Mouse (Mus musculus) lung, embryonic 14.5 days (tissue): Measurements from ENCODE around the gene Nhp2. TPM values are rescaled to one million over a fixed set of nuclear protein-coding genes. Genes with fewer than 3 reads are reported as not detected.
"Not testable (repeated sequence)": the region's sequence is repeated elsewhere in the genome, so short reads cannot be mapped to it uniquely, and the experiment has no call there.

Source experiments
- ATAC-seq: fragments of 200-750 bp; cut with Nextera tagmentation; 2 replicates; pipeline ENCODE4 v1.8.0; 2017; ENCODE audit warnings: mild to moderate bottlenecking, moderate TSS enrichment, moderate library complexity; ENCODE audit not compliant: insufficient read depth
- DNase-seq: peaks from one replicate; pipeline ENCODE4 v3.0.0-alpha.2; 2015
- H3K27ac ChIP-seq: fragments of 300-500 bp; sonication (generic); 2 replicates; pipeline ENCODE4 v1.5.1; 2014; ENCODE audit warnings: low read depth, mild to moderate bottlenecking, moderate library complexity
- H3K27me3 ChIP-seq: fragments of 300-500 bp; sonication (generic); 2 replicates; pipeline ENCODE4 v1.6.1; 2014; ENCODE audit warnings: low read length, control low read depth; ENCODE audit not compliant: insufficient read depth
- H3K36me3 ChIP-seq: fragments of 300-500 bp; sonication (generic); 2 replicates; pipeline ENCODE4 v1.6.1; 2014; ENCODE audit warnings: control low read depth; ENCODE audit not compliant: insufficient read depth
- H3K4me1 ChIP-seq: fragments of 300-500 bp; sonication (generic); 2 replicates; pipeline ENCODE4 v1.6.1; 2014; ENCODE audit warnings: antibody characterized with exemption, control low read depth; ENCODE audit not compliant: insufficient read depth
- H3K4me2 ChIP-seq: fragments of 300-500 bp; sonication (generic); 2 replicates; pipeline ENCODE4 v1.6.1; 2014; ENCODE audit warnings: mild to moderate bottlenecking
- H3K4me3 ChIP-seq: fragments of 300-500 bp; sonication (generic); 2 replicates; pipeline ENCODE4 v1.5.1; 2014; ENCODE audit warnings: low read depth, low read length
- H3K9ac ChIP-seq: fragments of 300-500 bp; sonication (generic); 2 replicates; pipeline ENCODE4 v1.6.1; 2014
- H3K9me3 ChIP-seq: fragments of 300-500 bp; sonication (generic); 2 replicates; pipeline ENCODE4 v1.6.1; 2016; ENCODE audit warnings: low read depth, low read length, control low read depth
- CTCF ChIP-seq: IDR thresholded peaks from 2 replicates; pipeline ENCODE4 v1.5.1; 2016; ENCODE audit warnings: antibody characterized with exemption, low read depth
- WGBS: fragments of 180-500 bp; shearing (Covaris S2); extraction: QIAGEN DNeasy Blood & Tissue Kit; methylation state at CpG from one replicate; pipeline ENCODE4 v1.1.7; 2014; 5-methylcytosine and 5-hydroxymethylcytosine counted together
- polyA plus RNA-seq: library from polyadenylated mRNA; unstranded; fragments of >200 nt; fragmentation: Nextera tagmentation; extraction: Ambion mirVana; gene quantifications from 2 replicates; pipeline ENCODE4 v1.2.1, GENCODE M21; 2014

Nhp2 gene
- polyA plus RNA-seq, 1 experiment from 2014 or later = 187 TPM

GRCm38 (mm10) chr11:51627907-51628306 is 8.4 kb downstream of the Nhp2 start:
- no peak overlapping the region for H3K4me3 ChIP-seq
- no peaks in the 10 kb centered on the region for H3K9me3 ChIP-seq
- no peak overlapping the region for H3K9ac ChIP-seq
- H3K27ac ChIP-seq = no peak overlapping the region
- ATAC-seq (no peak), DNase-seq (no peak)
- 85% methylated on average over 8 of the region's 8 CpGs for WGBS
- H3K4me2 ChIP-seq = no peak overlapping the region
- no peak for TF ChIP-seq CTCF
- no peaks in the 10 kb centered on the region for H3K27me3 ChIP-seq
- H3K4me1 ChIP-seq = no peaks in the 10 kb centered on the region
- peaks cover 55% of the 10 kb centered on the region for H3K36me3 ChIP-seq

GRCm38 (mm10) chr11:51629651-51630314 is 10.2 kb downstream of the Nhp2 start:
- ATAC-seq (no peak), DNase-seq (no peak)
- Histone ChIP-seq H3K4me3 (no peak overlapping the region), H3K9ac (no peak overlapping the region), H3K9me3 (no peaks in the 10 kb centered on the region), H3K27ac (no peak overlapping the region), H3K27me3 (no peaks in the 10 kb centered on the region), H3K4me1 (no peaks in the 10 kb centered on the region), H3K4me2 (no peak overlapping the region), H3K36me3 (peaks cover 37% of the 10 kb centered on the region)
- WGBS = 70% methylated on average over 15 of the region's 15 CpGs
- no peak for TF ChIP-seq CTCF

GRCm38 (mm10) chr11:51632130-51632753 is 12.7 kb downstream of the Nhp2 start:
- Histone ChIP-seq H3K9me3 (no peaks in the 10 kb centered on the region), H3K36me3 (peaks cover 14% of the 10 kb centered on the region), H3K4me1 (no peaks in the 10 kb centered on the region), H3K9ac (no peak overlapping the region), H3K27me3 (no peaks in the 10 kb centered on the region), H3K4me3 (no peak overlapping the region), H3K27ac (peak overlapping the region; percentile 8; the same call in 1 of the 2 replicates), H3K4me2 (no peak overlapping the region)
- DNase-seq (no peak), ATAC-seq (no peak)
- TF ChIP-seq CTCF = no peak
- 82% methylated on average over 6 of the region's 6 CpGs for WGBS

- not testable (repeated sequence) for H3K36me3 ChIP-seq, H3K4me3 ChIP-seq, H3K4me1 ChIP-seq, H3K4me2 ChIP-seq, ATAC-seq, H3K9ac ChIP-seq, H3K9me3 ChIP-seq, H3K27me3 ChIP-seq, H3K27ac ChIP-seq, DNase-seq
- WGBS = 95% methylated on average over 7 of the region's 7 CpGs
These were observed 13.7 kb downstream of the Nhp2 start for GRCm38 (mm10) chr11:51633200-51633599.

DNA sequence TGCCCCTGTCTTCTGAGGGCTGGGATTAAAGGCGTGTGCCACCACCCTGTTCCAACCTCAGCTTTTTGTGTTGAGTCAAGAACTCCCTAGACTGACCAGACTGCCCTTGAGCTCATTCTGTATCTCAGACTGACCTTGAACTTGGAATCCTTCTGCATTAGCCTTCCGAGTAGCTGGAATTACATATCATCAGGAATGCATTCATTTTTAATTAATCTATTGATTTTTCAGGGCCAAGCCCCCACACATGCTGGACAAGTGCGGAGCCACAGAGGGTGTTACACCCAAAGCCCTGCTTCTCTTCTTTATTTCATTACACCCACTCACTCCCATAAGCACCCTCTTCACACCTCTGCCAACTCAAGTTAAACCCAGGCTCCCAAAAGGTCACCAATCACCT is 14.2 kb downstream of the Nhp2 start:
- Histone ChIP-seq H3K4me1 (no peaks in the 10 kb centered on the region), H3K27me3 (no peaks in the 10 kb centered on the region), H3K4me3 (no peak overlapping the region), H3K9ac (no peak overlapping the region), H3K4me2 (no peak overlapping the region), H3K27ac (no peak overlapping the region), H3K36me3 (peaks cover 8% of the 10 kb centered on the region), H3K9me3 (no peaks in the 10 kb centered on the region)
- DNase-seq (no peak), ATAC-seq (no peak)
- TF ChIP-seq CTCF = no peak
- WGBS = 91% methylated on average over 3 of the region's 3 CpGs

DNA sequence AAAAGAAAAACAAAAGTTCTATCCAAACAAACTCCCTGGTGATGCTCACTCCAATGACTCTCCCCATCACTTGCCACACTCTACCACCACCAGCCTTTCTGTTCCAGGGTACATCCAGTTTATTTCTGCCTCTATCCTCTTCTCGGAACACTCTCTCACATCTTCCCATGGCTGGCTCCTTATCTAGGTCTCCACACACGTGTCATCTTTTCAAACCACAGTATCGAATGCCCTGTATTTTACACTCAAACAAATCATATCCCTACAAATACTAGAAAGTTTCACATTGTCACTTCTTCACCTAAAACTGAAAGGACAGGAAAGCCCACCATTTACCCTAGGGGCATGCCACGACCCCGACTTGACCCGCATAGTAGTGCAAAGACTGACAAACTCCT is 15.6 kb downstream of the Nhp2 start:
- ATAC-seq = no peak
- H3K36me3 ChIP-seq = no peaks in the 10 kb centered on the region
- H3K27me3 ChIP-seq = no peaks in the 10 kb centered on the region
- H3K9me3 ChIP-seq = no peaks in the 10 kb centered on the region
- H3K4me1 ChIP-seq = no peaks in the 10 kb centered on the region
- peak overlapping the region; percentile 63 for H3K4me3 ChIP-seq
- peak overlapping the region; percentile 83 for H3K4me2 ChIP-seq
- peak overlapping the region; percentile 64 for H3K9ac ChIP-seq
- 6% methylated on average over 6 of the region's 6 CpGs for WGBS
- peak overlapping the region; percentile 86 for H3K27ac ChIP-seq
- DNase-seq = no peak
- TF ChIP-seq CTCF = no peak

DNA sequence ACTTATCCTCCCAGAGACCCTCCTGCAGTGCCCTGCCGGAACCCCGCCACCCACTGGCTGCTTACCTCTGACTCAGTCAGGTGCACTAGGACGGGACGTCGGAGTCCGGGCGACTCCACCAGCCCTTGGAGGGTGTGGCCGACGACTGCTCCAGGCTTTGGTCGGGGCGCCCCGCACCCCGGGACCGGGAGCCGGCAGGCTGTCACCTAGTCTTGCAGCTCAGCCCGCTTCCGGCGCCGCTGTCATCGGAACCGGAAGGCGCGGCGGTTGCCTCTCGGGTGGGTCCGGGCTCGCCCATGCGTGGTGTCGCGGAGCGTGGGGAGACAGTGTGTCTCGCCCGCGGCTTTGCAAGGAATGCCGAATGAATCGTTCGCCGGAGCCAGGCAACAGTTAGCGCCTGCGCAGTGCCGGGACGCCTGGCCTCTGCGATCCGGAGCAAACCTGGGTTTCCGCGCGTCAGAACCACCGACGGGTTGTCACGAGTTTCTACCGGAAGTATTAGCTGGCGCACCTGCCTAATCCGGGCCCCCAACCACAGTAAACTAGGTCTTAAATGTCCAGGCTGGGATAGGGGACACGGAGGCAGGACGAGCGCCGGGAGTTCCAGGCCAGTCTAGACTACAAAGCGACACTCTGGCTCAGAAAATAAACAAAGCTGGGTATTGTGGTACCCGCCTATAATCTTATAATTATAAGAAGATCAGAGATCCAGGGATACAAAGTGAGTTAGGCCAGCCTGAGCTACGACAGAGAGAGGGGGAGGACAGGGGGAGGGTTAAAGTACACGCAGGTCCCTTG is 16.2 kb downstream of the Nhp2 start, which contains the start of gene Rmnd5b:
TSS of gene Rmnd5b (minus strand) at position 372 of the 798 bp plus-strand sequence.
- no peaks in the 10 kb centered on the region for H3K27me3 ChIP-seq
- ATAC-seq (peak; percentile 77), DNase-seq (peak; percentile 87)
- H3K27ac ChIP-seq = peak within 1 kb of the TSS; percentile 86
- H3K36me3 ChIP-seq = no peaks in the 10 kb centered on the region
- under 1% methylated on average over 61 of the region's 61 CpGs for WGBS
- peak within 1 kb of the TSS; percentile 63 for H3K4me3 ChIP-seq
- H3K9me3 ChIP-seq = no peaks in the 10 kb centered on the region
- TF ChIP-seq CTCF = peak; percentile 29; the same call in 1 of the 2 replicates
- H3K9ac ChIP-seq = peak within 1 kb of the TSS; percentile 64
- H3K4me1 ChIP-seq = no peaks in the 10 kb centered on the region
- H3K4me2 ChIP-seq = peak within 1 kb of the TSS; percentile 83
